Mouse (Mus musculus): ENCODE measurements around the gene Ap4m1.
A peak's percentile ranks its signal among the peaks of the same experiment; 100 is the strongest.
"Not testable (repeated sequence)": the region's sequence is repeated elsewhere in the genome, so short reads cannot be mapped to it uniquely, and the experiment has no call there.

Gene Ap4m1

GRCm38 (mm10) chr5:138199576-138199975 is 27.8 kb downstream of the Ap4m1 start:
- no peak for DNase-seq

GRCm38 (mm10) chr5:138202086-138202485 is 30.3 kb downstream of the Ap4m1 start:
- no peak for DNase-seq

- no peak for DNase-seq
Observed at GRCm38 (mm10) chr5:138207253-138207652, 35.5 kb downstream of the Ap4m1 start.

GRCm38 (mm10) chr5:138207873-138208272 is 36.1 kb downstream of the Ap4m1 start:
- no peak for DNase-seq

GRCm38 (mm10) chr5:138216632-138217031 is 44.8 kb downstream of the Ap4m1 start:
- DNase-seq: not testable (repeated sequence)

- no peak for DNase-seq
Observed at GRCm38 (mm10) chr5:138219864-138220263, 48.1 kb downstream of the Ap4m1 start.

- peak; percentile 70 for DNase-seq
Observed at GRCm38 (mm10) chr5:138222111-138222510, 50.3 kb downstream of the Ap4m1 start.

GRCm38 (mm10) chr5:138223287-138223686 is 51.5 kb downstream of the Ap4m1 start:
- no peak for DNase-seq

- no peak for DNase-seq
Observed at GRCm38 (mm10) chr5:138225700-138226099, 53.9 kb downstream of the Ap4m1 start, which contains the start of gene Nxpe5. TSS of gene Nxpe5 (plus strand) at chr5:138225898.

GRCm38 (mm10) chr5:138226491-138226890 is 54.7 kb downstream of the Ap4m1 start:
- no peak for DNase-seq

GRCm38 (mm10) chr5:138227367-138227766 is 55.6 kb downstream of the Ap4m1 start:
- DNase-seq: no peak

GRCm38 (mm10) chr5:138228026-138228425 is 56.2 kb downstream of the Ap4m1 start:
- DNase-seq: no peak

- no peak for DNase-seq
Observed at GRCm38 (mm10) chr5:138229511-138229910, 57.7 kb downstream of the Ap4m1 start.
